Mouse (Mus musculus): Measurements from ENCODE around the gene Zfp980. TPM values are rescaled to one million over a fixed set of nuclear protein-coding genes. Genes with fewer than 3 reads are reported as not detected.
"Not testable (repeated sequence)": the region's sequence is repeated elsewhere in the genome, so short reads cannot be mapped to it uniquely, and the experiment has no call there.

The Zfp980 gene
- polyA plus RNA-seq, 1 experiment from 2014 or later, result 0.10 TPM

GRCm38 (mm10) chr4:145686061-145686460 is 15.6 kb downstream of the Zfp980 start:
- not testable (repeated sequence) for H3K4me1 ChIP-seq (ENCODE audit: control insufficient read depth, insufficient read depth, low read length); H3K4me3 ChIP-seq (ENCODE audit: low read depth, low read length); H3K9ac ChIP-seq (replicated peaks; ENCODE audit: low read length); H3K4me2 ChIP-seq (ENCODE audit: low read depth, low read length); H3K36me3 ChIP-seq (replicated peaks; ENCODE audit: control insufficient read depth, insufficient read depth, low read depth, low read length); ATAC-seq (replicated peaks; ENCODE audit: insufficient number of reproducible peaks, low FRiP score, low TSS enrichment, low read depth); H3K27me3 ChIP-seq (ENCODE audit: control insufficient read depth, insufficient read depth, low read length); H3K27ac ChIP-seq (replicated peaks; ENCODE audit: low read depth, low read length); H3K9me3 ChIP-seq (replicated peaks; ENCODE audit: control insufficient read depth, low read length); DNase-seq (ENCODE audit: low spot score)
- WGBS, result 58% methylated on average over 2 of the region's 2 CpGs

- peak overlapping the region; percentile 26 for H3K4me3 ChIP-seq (ENCODE audit: low read depth, low read length)
- under 1% methylated on average over 26 of the region's 83 CpGs for WGBS
- not testable (repeated sequence) for H3K9ac ChIP-seq (replicated peaks; ENCODE audit: low read length); H3K36me3 ChIP-seq (replicated peaks; ENCODE audit: control insufficient read depth, insufficient read depth, low read depth, low read length); H3K4me1 ChIP-seq (ENCODE audit: control insufficient read depth, insufficient read depth, low read length); H3K27ac ChIP-seq (replicated peaks; ENCODE audit: low read depth, low read length); H3K9me3 ChIP-seq (replicated peaks; ENCODE audit: control insufficient read depth, low read length); H3K27me3 ChIP-seq (ENCODE audit: control insufficient read depth, insufficient read depth, low read length)
- peak overlapping the region; percentile 36 for H3K4me2 ChIP-seq (ENCODE audit: low read depth, low read length)
- ATAC-seq (replicated peaks; ENCODE audit: insufficient number of reproducible peaks, low FRiP score, low TSS enrichment, low read depth) (peak; percentile 92), DNase-seq (ENCODE audit: low spot score) (peak; percentile 19)
Measured at GRCm38 (mm10) chr4:145744935-145745644, 74.6 kb downstream of the Zfp980 start.

GRCm38 (mm10) chr4:145745645-145745991 is 75.1 kb downstream of the Zfp980 start:
- not testable (repeated sequence) for ATAC-seq (replicated peaks; ENCODE audit: insufficient number of reproducible peaks, low FRiP score, low TSS enrichment, low read depth); H3K4me2 ChIP-seq (ENCODE audit: low read depth, low read length)

More at GRCm38 (mm10) chr4:145745645-145745991, 75.1 kb downstream of the Zfp980 start:
- H3K27me3 ChIP-seq (ENCODE audit: control insufficient read depth, insufficient read depth, low read length); H3K9ac ChIP-seq (replicated peaks; ENCODE audit: low read length); H3K9me3 ChIP-seq (replicated peaks; ENCODE audit: control insufficient read depth, low read length); H3K27ac ChIP-seq (replicated peaks; ENCODE audit: low read depth, low read length); DNase-seq (ENCODE audit: low spot score); H3K36me3 ChIP-seq (replicated peaks; ENCODE audit: control insufficient read depth, insufficient read depth, low read depth, low read length); H3K4me3 ChIP-seq (ENCODE audit: low read depth, low read length); H3K4me1 ChIP-seq (ENCODE audit: control insufficient read depth, insufficient read depth, low read length): not testable (repeated sequence)
- no CpG with 5 or more reads among the region's 30 CpGs for WGBS

Other genes starting within 250 kb of the Zfp980 start
- 0.10 TPM in 1 of 2 replicates, not detected in the other for gene Zfp990, start 159.9 kb upstream of the Zfp980 start, polyA plus RNA-seq (2014; fragmentation: Nextera tagmentation; extraction: Ambion mirVana)
- gene Gm13212, start 85.5 kb upstream of the Zfp980 start, polyA plus RNA-seq (2014; fragmentation: Nextera tagmentation; extraction: Ambion mirVana), result 1.8 and 2.3 TPM in 2 replicates
- gene Zfp986, start 198.1 kb downstream of the Zfp980 start, polyA plus RNA-seq (2014; fragmentation: Nextera tagmentation; extraction: Ambion mirVana), result not detected in 2 replicates